Mouse (Mus musculus) brain, embryonic 14.5 days (tissue): ENCODE data around the gene Zg16.

Experiments used
- CTCF ChIP-seq: fragments of 200-500 bp; IDR thresholded peaks from 2 replicates; pipeline ENCODE4 v1.5.1; 2012; ENCODE audit warnings: inconsistent platforms, mild to moderate bottlenecking, moderate library complexity, borderline replicate concordance; ENCODE audit not compliant: insufficient read depth, insufficient read length; ENCODE audit errors: extremely low read depth
- POLR2A ChIP-seq: fragments of 200-500 bp; IDR thresholded peaks from 2 replicates; pipeline ENCODE4 v1.6.1; 2012; ENCODE audit warnings: mild to moderate bottlenecking, inconsistent platforms, borderline replicate concordance; ENCODE audit not compliant: poor library complexity, insufficient read depth, insufficient read length, severe bottlenecking; ENCODE audit errors: extremely low read depth

DNA sequence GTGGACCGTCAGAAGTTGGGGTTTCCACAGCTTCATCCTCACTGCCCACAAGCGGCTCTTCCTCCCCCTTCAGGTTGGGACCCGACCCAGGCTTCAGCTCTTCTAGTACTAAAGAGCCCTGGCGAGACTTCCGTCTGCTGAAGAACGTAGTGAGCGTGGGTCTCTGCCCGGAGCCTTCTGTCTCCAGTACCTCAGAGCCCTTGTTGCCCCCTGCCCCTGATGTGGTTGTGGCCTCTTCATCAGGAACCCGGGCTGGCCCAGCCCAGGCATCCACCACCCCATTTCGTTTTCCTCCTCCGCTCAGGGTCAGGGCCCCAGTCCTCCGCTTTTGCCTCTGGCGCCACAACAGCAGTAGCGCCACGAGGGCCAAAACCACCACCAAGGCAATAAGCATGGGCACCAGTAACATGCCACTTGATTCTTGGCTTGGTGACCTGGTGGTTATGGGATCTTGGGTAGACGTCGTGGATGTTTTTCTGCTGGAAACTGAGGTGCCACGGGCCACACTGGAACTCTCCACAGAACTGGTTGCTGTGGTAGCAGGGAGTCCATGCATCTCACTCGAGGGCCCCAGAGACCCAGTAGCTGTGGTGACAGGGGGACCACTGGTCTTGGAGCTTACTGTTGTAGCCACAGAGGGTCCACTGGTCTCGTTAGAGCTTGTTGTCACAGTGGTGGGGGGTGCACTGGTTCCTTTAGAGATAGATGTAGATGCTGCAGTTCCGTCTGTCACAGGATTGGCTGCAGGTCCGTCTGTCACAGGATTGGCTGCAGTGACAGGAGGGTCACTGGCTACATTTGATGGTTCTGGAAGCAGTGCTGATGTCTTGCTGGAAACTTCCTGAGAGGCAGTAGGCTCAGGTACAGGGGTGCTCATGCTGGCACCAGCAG, 49.3 kb upstream of the Zg16 start:
- no peak for TF ChIP-seq POLR2A
- no peak for TF ChIP-seq CTCF
